Mouse (Mus musculus) erythroblast, embryonic 14.5 days (primary cell): ENCODE results near the gene Gm17617. TPM values are rescaled to one million over a fixed set of nuclear protein-coding genes. Genes with fewer than 3 reads are reported as not detected.

Experiments
- H3K27me3 ChIP-seq: 2 replicates; pipeline ENCODE4 v1.6.1; 2012; ENCODE audit warnings: inconsistent platforms; ENCODE audit not compliant: control insufficient read depth
- H3K36me3 ChIP-seq: 2 replicates; pipeline ENCODE4 v1.6.1; 2012; ENCODE audit warnings: mild to moderate bottlenecking, inconsistent platforms; ENCODE audit not compliant: control insufficient read depth
- H3K4me1 ChIP-seq: 2 replicates; pipeline ENCODE4 v1.6.1; 2012; ENCODE audit warnings: inconsistent platforms; ENCODE audit not compliant: control insufficient read depth
- H3K4me3 ChIP-seq: replicated peaks from 2 replicates; pipeline ENCODE3; 2012; ENCODE audit warnings: moderate library complexity, mild to moderate bottlenecking, inconsistent platforms
- H3K9me3 ChIP-seq: 2 replicates; pipeline ENCODE4 v1.6.1; 2012; ENCODE audit warnings: low read length, inconsistent platforms, mixed read lengths; ENCODE audit not compliant: control insufficient read depth
- GATA1 ChIP-seq: IDR thresholded peaks from 2 replicates; pipeline ENCODE4 v1.6.1; 2012; ENCODE audit warnings: low read length, inconsistent platforms, mixed read lengths
- TAL1 ChIP-seq: IDR thresholded peaks from 3 replicates; pipeline ENCODE4 v1.6.1; 2012; ENCODE audit warnings: low read length, inconsistent platforms, mixed read lengths
- polyA plus RNA-seq: library from polyadenylated mRNA; stranded (reverse); fragments of >175 nt; gene quantifications from 2 replicates; pipeline ENCODE4 v1.2.3, GENCODE M21; 2012

Gene Gm17617
- polyA plus RNA-seq, 1 experiment, result not detected

- no peak overlapping the region for H3K4me3 ChIP-seq
- peaks cover 3% of the 10 kb centered on the region for H3K9me3 ChIP-seq
- H3K36me3 ChIP-seq, result peaks cover 3% of the 10 kb centered on the region; the same call in 1 of the 2 replicates
- TF ChIP-seq TAL1 (no peak), GATA1 (no peak)
- H3K27me3 ChIP-seq, result peaks cover 12% of the 10 kb centered on the region
- peaks cover 5% of the 10 kb centered on the region for H3K4me1 ChIP-seq
These were observed 38.4 kb upstream of the Gm17617 start for GRCm38 (mm10) chr13:55171517-55172335.

- H3K4me3 ChIP-seq, result no peak overlapping the region
- peaks cover 3% of the 10 kb centered on the region; the same call in 1 of the 2 replicates for H3K36me3 ChIP-seq
- H3K27me3 ChIP-seq, result peaks cover 12% of the 10 kb centered on the region
- peaks cover 3% of the 10 kb centered on the region for H3K9me3 ChIP-seq
- peaks cover 5% of the 10 kb centered on the region for H3K4me1 ChIP-seq
- TF ChIP-seq GATA1 (no peak), TAL1 (no peak)
These were observed 35.6 kb upstream of the Gm17617 start for GRCm38 (mm10) chr13:55168958-55169369.

DNA sequence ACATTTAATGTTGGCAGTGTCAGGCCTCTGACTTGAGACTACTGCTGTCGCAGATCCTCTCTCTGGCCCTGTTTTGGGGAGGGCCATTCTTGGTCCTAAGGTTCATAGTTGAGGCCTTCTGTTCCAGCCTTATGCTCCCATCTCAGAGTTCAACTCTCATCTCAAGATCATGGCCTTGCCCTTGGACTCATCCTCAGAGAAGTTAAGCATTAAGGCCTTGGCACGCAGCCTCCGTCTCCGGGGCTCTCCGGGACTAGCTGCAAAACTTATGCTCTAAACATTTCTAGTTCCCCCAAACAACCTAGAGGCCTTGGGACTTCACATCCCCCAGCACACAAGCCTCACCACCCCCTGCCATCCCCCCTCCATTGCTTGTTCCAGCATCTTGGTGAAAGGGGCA, 34.9 kb upstream of the Gm17617 start:
- peaks cover 10% of the 10 kb centered on the region for H3K27me3 ChIP-seq
- H3K4me1 ChIP-seq, result peaks cover 5% of the 10 kb centered on the region
- H3K9me3 ChIP-seq, result peaks cover 3% of the 10 kb centered on the region
- TF ChIP-seq TAL1, result no peak
- TF ChIP-seq GATA1, result no peak
- no peak overlapping the region for H3K4me3 ChIP-seq
- peaks cover 3% of the 10 kb centered on the region; the same call in 1 of the 2 replicates for H3K36me3 ChIP-seq

DNA sequence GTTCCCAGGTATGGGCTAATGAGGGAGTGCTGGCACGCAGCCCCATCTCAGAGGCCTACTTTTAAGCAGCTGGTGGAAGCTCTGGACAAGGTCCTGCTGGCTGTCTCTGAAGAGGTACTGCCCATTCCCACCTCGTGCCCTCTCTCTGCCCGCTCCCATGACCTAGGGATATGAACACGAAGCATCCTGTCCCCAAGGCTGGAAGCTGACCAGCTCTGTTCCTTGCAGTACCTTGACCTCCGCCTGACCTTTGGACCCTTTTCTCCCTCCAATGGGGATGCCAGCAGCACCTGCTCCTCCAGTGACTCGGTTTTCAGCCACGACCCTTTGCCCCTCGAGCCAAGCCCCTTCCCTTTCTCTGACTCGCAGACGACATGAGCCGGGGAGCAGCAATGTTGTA, 34.5 kb upstream of the Gm17617 start:
- Histone ChIP-seq H3K4me1 (peaks cover 5% of the 10 kb centered on the region), H3K36me3 (peaks cover 3% of the 10 kb centered on the region; the same call in 1 of the 2 replicates), H3K27me3 (peaks cover 10% of the 10 kb centered on the region), H3K9me3 (peaks cover 3% of the 10 kb centered on the region), H3K4me3 (no peak overlapping the region)
- TF ChIP-seq GATA1 (no peak), TAL1 (no peak)

DNA sequence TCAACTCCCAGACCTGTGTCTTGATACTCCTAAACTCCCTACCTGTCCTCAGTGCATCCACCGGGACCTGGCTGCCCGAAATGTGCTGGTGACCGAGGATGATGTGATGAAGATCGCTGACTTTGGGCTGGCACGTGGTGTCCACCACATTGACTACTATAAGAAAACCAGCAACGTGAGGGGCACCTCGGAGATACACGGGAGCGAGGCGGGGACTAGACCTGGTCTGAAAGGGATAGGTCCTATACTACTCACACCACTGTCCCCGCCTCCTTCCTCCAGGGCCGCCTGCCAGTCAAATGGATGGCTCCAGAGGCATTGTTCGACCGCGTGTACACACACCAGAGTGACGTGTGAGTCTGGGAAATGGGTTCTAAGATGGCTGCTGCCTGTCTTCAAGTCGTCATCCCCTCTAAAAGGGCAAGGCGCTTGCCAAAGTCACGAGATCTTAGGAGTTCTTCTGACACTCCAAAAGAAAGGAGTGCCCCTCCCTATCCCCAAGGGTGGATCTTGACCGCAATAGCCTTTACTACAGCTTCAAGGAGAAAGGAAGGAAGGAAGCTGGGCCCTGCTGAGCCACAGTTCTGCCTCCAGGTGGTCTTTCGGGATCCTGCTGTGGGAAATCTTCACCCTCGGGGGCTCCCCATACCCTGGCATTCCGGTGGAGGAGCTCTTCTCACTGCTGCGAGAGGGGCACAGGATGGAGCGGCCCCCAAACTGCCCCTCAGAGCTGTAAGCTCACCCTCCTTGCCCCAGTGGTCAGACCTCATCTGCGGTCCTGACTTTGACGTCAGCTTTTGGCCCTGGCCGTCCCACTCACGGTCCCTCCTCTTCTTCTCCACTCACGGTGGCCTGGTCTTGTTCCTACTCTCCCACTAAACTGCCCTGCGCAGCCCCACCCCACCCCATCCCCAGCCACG, 33.7 kb upstream of the Gm17617 start:
- Histone ChIP-seq H3K9me3 (peaks cover 3% of the 10 kb centered on the region), H3K4me3 (no peak overlapping the region), H3K27me3 (peaks cover 6% of the 10 kb centered on the region), H3K4me1 (peaks cover 4% of the 10 kb centered on the region), H3K36me3 (peaks cover 3% of the 10 kb centered on the region; the same call in 1 of the 2 replicates)
- TF ChIP-seq TAL1 (no peak), GATA1 (no peak)

GRCm38 (mm10) chr13:55165831-55166339, 32.5 kb upstream of the Gm17617 start:
- TF ChIP-seq GATA1 (no peak), TAL1 (no peak)
- H3K9me3 ChIP-seq, result peaks cover 3% of the 10 kb centered on the region
- H3K4me3 ChIP-seq, result no peak overlapping the region
- H3K36me3 ChIP-seq, result peaks cover 7% of the 10 kb centered on the region; the same call in 1 of the 2 replicates
- H3K4me1 ChIP-seq, result no peaks in the 10 kb centered on the region
- no peaks in the 10 kb centered on the region for H3K27me3 ChIP-seq

- no peaks in the 10 kb centered on the region for H3K27me3 ChIP-seq
- no peak for TF ChIP-seq TAL1
- no peak for TF ChIP-seq GATA1
- H3K4me3 ChIP-seq, result no peak overlapping the region
- no peaks in the 10 kb centered on the region for H3K9me3 ChIP-seq
- peaks cover 12% of the 10 kb centered on the region; the same call in 1 of the 2 replicates for H3K36me3 ChIP-seq
- H3K4me1 ChIP-seq, result no peaks in the 10 kb centered on the region
These were observed 30.2 kb upstream of the Gm17617 start for GRCm38 (mm10) chr13:55163553-55163952.

- TF ChIP-seq TAL1 (no peak), GATA1 (no peak)
- Histone ChIP-seq H3K4me1 (no peaks in the 10 kb centered on the region), H3K36me3 (peaks cover 9% of the 10 kb centered on the region; the same call in 1 of the 2 replicates), H3K27me3 (no peaks in the 10 kb centered on the region), H3K9me3 (no peaks in the 10 kb centered on the region), H3K4me3 (no peak overlapping the region)
These were observed 29.0 kb upstream of the Gm17617 start for GRCm38 (mm10) chr13:55162365-55162764.
